Mouse (Mus musculus) myocyte (in vitro differentiated cells): ENCODE results near the gene Sec61a1. TPM values are rescaled to one million over a fixed set of nuclear protein-coding genes. Genes with fewer than 3 reads are reported as not detected.
A peak's percentile ranks its signal among the peaks of the same experiment; 100 is the strongest.

Source experiments
- H3K27me3 ChIP-seq: one replicate; pipeline ENCODE4 v1.6.1; 2011; ENCODE audit not compliant: control insufficient read depth, insufficient read depth, insufficient read length
- H3K36me3 ChIP-seq: one replicate; pipeline ENCODE4 v1.6.1; 2011; ENCODE audit not compliant: control insufficient read depth, insufficient read depth
- H3K4me2 ChIP-seq: one replicate; pipeline ENCODE4 v1.6.1; 2011; ENCODE audit warnings: low read depth, control low read depth
- H3K4me3 ChIP-seq: one replicate; pipeline ENCODE4 v1.5.1; 2011; ENCODE audit warnings: mild to moderate bottlenecking, control low read depth, moderate library complexity
- H3K79me2 ChIP-seq: one replicate; pipeline ENCODE4 v1.6.1; 2011; ENCODE audit not compliant: control insufficient read depth, insufficient read depth
- H3ac ChIP-seq: one replicate; pipeline ENCODE4 v1.6.1; 2011; ENCODE audit not compliant: control insufficient read depth, insufficient read length
- CEBPB ChIP-seq: IDR thresholded peaks from 2 replicates; pipeline ENCODE4 v1.6.1; 2011; ENCODE audit warnings: mild to moderate bottlenecking, moderate library complexity; ENCODE audit not compliant: poor library complexity, insufficient read depth, severe bottlenecking
- E2F4 ChIP-seq: IDR thresholded peaks from one replicate; pipeline ENCODE4 v1.6.1; 2011; ENCODE audit warnings: mild to moderate bottlenecking, control low read depth, moderate library complexity; ENCODE audit not compliant: insufficient read depth
- MAX ChIP-seq: IDR thresholded peaks from one replicate; pipeline ENCODE4 v1.6.1; 2011; ENCODE audit warnings: low read depth, mild to moderate bottlenecking, control low read depth
- MYOD1 ChIP-seq, 3 experiments: IDR thresholded peaks; one replicate each; pipeline ENCODE4 v1.6.1; 2011; ENCODE audit warnings: control low read depth in 2 of 3, low read depth in 2 of 3, mild to moderate bottlenecking in 2 of 3, moderate library complexity in 1 of 3; ENCODE audit not compliant: insufficient read length in 2 of 3, control insufficient read depth in 1 of 3
- MYOG ChIP-seq, 3 experiments: IDR thresholded peaks; one replicate each; pipeline ENCODE4 v1.6.1; 2011; ENCODE audit warnings: control low read depth in 2 of 3, low read depth in 2 of 3, mild to moderate bottlenecking in 2 of 3; ENCODE audit not compliant: insufficient read length in 2 of 3, control insufficient read depth in 1 of 3, insufficient read depth in 1 of 3
- POLR2A ChIP-seq: IDR thresholded peaks from one replicate; pipeline ENCODE4 v1.6.1; 2011; ENCODE audit warnings: low read depth, mild to moderate bottlenecking, control low read depth, moderate library complexity; ENCODE audit not compliant: insufficient read length
- POLR2AphosphoS2 ChIP-seq: IDR thresholded peaks from one replicate; pipeline ENCODE4 v1.6.1; 2011; ENCODE audit warnings: low read depth, control low read depth; ENCODE audit not compliant: insufficient read length
- REST ChIP-seq: IDR thresholded peaks from one replicate; pipeline ENCODE4 v1.6.1; 2011; ENCODE audit warnings: mild to moderate bottlenecking, control low read depth, moderate library complexity; ENCODE audit not compliant: insufficient read depth, insufficient read length
- SRF ChIP-seq: IDR thresholded peaks from one replicate; pipeline ENCODE4 v1.6.1; 2011; ENCODE audit warnings: low read depth; ENCODE audit not compliant: control insufficient read depth, insufficient read length
- TCF12 ChIP-seq: IDR thresholded peaks from one replicate; pipeline ENCODE4 v1.6.1; 2011; ENCODE audit warnings: mild to moderate bottlenecking, control low read depth; ENCODE audit not compliant: poor library complexity, insufficient read depth, severe bottlenecking
- TCF3 ChIP-seq: IDR thresholded peaks from one replicate; pipeline ENCODE4 v1.6.1; 2011; ENCODE audit warnings: low read depth, control low read depth; ENCODE audit not compliant: insufficient read length
- USF1 ChIP-seq: IDR thresholded peaks from one replicate; pipeline ENCODE4 v1.6.1; 2011; ENCODE audit warnings: low read depth, mild to moderate bottlenecking, control low read depth, moderate library complexity
- polyA plus RNA-seq: library from polyadenylated mRNA; unstranded; fragments of >200 nt; fragmentation: generic; extraction: Trizol; gene quantifications from one replicate; pipeline ENCODE4 v1.2.1, GENCODE M21; 2012; ENCODE audit warnings: missing spikeins

Sec61a1 gene
- polyA plus RNA-seq, 1 experiment, result 106 TPM

DNA sequence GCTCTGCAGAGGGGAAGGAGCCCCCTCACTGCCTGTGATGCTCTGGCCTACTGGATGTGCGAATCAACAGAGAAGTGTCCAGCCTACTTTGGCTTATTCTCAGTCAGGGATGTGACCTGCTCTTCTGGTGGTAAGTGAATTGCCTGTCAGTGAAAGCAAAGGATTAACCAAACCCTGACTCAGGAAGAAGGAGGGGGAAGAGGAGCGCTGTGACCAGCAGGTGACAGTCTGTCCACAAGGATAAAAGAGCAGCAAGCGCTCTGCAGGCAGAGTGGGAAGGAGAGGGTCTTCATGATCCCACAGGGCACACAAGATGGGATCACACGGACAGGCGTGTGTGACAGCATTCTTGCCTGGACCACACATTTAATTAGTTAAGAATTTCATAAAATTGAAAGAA is 41.0 kb upstream of the Sec61a1 start:
- no peak for TF ChIP-seq USF1
- TF ChIP-seq SRF, result no peak
- TF ChIP-seq CEBPB, result no peak
- TF ChIP-seq MYOD1 (IDR thresholded peaks at IDR 0.05; ENCODE audit: control insufficient read depth in 1 of 3, insufficient read length in 2 of 3, low read depth in 2 of 3), result no peak
- no peak for TF ChIP-seq TCF3
- TF ChIP-seq POLR2A, result no peak
- TF ChIP-seq TCF12, result no peak
- no peak for TF ChIP-seq REST
- no peak for TF ChIP-seq POLR2AphosphoS2
- TF ChIP-seq MAX, result no peak
- no peak for TF ChIP-seq E2F4
- no peak for TF ChIP-seq MYOG (IDR thresholded peaks at IDR 0.05; ENCODE audit: control insufficient read depth in 1 of 3, insufficient read depth in 1 of 3, insufficient read length in 2 of 3, low read depth in 2 of 3)
- no peaks in the 10 kb centered on the region for H3K27me3 ChIP-seq

DNA sequence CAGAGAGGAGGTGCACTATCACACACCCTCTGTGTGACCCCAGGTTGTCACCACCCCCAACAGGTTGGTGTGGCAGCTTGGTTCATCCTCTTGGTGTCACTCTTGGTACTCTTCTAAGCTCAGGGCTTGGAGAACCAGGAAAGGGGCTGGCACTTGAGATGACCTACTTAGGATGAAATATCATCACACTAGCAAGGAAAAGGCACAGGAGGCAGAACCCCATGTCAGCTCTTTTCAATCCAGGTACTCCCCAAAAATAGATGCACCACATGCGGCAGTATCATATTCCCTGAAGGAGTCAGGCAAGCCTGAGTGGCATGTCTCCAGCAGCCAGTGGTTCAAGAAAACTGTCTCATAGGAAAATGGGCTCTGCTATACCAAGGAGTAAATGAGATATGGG is 39.4 kb upstream of the Sec61a1 start:
- TF ChIP-seq TCF3 (no peak), POLR2A (no peak), MYOG (IDR thresholded peaks at IDR 0.05; ENCODE audit: control insufficient read depth in 1 of 3, insufficient read depth in 1 of 3, insufficient read length in 2 of 3, low read depth in 2 of 3) (no peak), TCF12 (no peak), USF1 (no peak)
- no peaks in the 10 kb centered on the region for H3K27me3 ChIP-seq
- H3K4me2 ChIP-seq, result peak overlapping the region; percentile 58
- no peak overlapping the region for H3K4me3 ChIP-seq
- no peaks in the 10 kb centered on the region for H3K79me2 ChIP-seq
- no peak overlapping the region for H3ac ChIP-seq
- H3K36me3 ChIP-seq, result no peaks in the 10 kb centered on the region

More for the DNA sequence above, 41.0 kb upstream of the Sec61a1 start:
- no peak overlapping the region for H3K4me2 ChIP-seq
- no peaks in the 10 kb centered on the region for H3K79me2 ChIP-seq
- no peak overlapping the region for H3K4me3 ChIP-seq
- no peak overlapping the region for H3ac ChIP-seq
- H3K36me3 ChIP-seq, result no peaks in the 10 kb centered on the region

DNA sequence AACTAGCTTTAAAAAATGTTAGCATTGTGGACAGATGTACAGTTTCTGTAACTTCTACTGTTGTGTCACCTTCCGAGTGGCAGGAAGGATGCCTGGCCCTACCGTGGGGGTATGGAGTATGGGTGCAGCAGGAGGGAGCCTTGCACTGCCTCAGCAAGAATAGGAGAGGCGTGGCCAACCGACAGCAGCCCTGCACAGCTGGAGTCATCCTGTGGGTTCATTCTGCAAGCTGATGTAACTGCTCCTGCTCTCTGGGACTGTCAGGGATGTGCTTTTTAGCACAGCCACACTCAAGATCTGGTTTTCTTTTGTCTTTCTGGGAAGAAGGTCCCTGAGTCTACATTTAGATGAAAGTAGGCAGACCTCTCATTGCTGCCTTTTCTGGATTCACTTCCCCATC is 38.8 kb upstream of the Sec61a1 start:
- TF ChIP-seq MYOG (IDR thresholded peaks at IDR 0.05; ENCODE audit: control insufficient read depth in 1 of 3, insufficient read depth in 1 of 3, insufficient read length in 2 of 3, low read depth in 2 of 3), result peak in 1 of 3 experiments; percentile 15
- peak in 2 of 3 experiments; percentile 23 to 41 for TF ChIP-seq MYOD1 (IDR thresholded peaks at IDR 0.05; ENCODE audit: control insufficient read depth in 1 of 3, insufficient read length in 2 of 3, low read depth in 2 of 3)
- no peak for TF ChIP-seq E2F4
- TF ChIP-seq CEBPB, result peak; percentile 58; the same call in 1 of the 2 replicates
- Histone ChIP-seq H3K36me3 (no peaks in the 10 kb centered on the region), H3K4me3 (no peak overlapping the region), H3ac (no peak overlapping the region), H3K27me3 (no peaks in the 10 kb centered on the region), H3K4me2 (peak overlapping the region; percentile 58), H3K79me2 (no peaks in the 10 kb centered on the region)

DNA sequence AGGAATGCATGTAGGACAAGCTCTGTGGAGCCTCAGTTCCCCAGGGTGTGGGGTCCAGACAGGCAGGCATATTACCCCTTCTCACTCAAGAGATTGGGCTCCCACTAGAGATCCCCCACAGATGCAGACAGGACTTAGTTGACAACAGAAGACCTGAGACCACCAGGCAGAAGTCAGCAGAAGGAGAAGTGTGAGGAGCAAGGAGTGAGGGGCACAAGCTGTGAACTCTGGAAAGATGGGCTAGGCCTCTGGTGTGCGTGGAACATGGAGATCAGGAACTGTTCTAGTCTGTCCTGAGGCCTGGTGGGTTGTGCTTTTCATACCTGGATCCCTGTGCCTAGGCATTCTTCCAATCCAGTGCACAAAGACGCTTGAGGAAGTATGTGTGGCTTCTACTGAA is 31.2 kb upstream of the Sec61a1 start:
- no peak overlapping the region for H3ac ChIP-seq
- no peaks in the 10 kb centered on the region for H3K27me3 ChIP-seq
- H3K79me2 ChIP-seq, result no peaks in the 10 kb centered on the region
- H3K36me3 ChIP-seq, result no peaks in the 10 kb centered on the region
- no peak overlapping the region for H3K4me2 ChIP-seq
- TF ChIP-seq E2F4 (no peak), SRF (no peak), TCF12 (no peak), CEBPB (no peak), POLR2AphosphoS2 (no peak)
- no peak overlapping the region for H3K4me3 ChIP-seq

DNA sequence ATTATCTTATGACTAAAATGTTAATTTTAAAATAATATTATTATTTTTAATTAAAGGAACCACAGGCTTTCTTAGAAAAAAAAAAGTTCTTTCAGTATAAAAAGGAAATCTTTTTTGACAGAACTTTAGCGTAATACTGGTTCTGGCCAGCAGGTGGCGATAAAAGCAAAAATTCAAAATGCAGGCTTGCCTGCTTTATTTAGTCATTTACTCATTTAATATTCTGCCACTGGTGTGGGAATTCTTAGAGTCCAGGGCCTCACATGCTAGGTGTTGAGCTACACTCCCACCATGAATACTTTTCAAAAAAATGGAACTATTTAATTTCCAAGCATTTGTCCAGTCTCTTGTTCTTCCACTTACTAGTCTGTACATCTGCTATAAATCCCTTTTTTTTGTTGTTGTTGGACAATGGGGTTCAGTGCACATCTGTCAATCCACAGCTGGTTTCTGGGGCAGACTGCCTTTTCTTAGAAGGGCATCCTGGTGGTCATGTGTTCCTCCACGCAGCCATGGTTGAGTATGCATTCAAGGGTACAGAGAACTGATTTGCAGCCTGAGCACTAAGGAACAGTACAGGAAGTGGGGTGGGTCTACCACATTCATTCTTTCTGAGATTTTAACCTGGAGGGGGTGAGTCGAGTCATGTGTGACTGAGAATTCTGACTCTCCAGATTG is 30.6 kb upstream of the Sec61a1 start:
- H3K36me3 ChIP-seq, result no peaks in the 10 kb centered on the region

More for the DNA sequence above, 30.6 kb upstream of the Sec61a1 start:
- Histone ChIP-seq H3K4me3 (no peak overlapping the region), H3ac (no peak overlapping the region), H3K4me2 (no peak overlapping the region), H3K27me3 (no peaks in the 10 kb centered on the region), H3K79me2 (no peaks in the 10 kb centered on the region)
- TF ChIP-seq MAX (no peak), POLR2A (no peak), CEBPB (no peak), TCF3 (no peak), E2F4 (no peak), USF1 (no peak), SRF (no peak), REST (no peak), MYOD1 (IDR thresholded peaks at IDR 0.05; ENCODE audit: control insufficient read depth in 1 of 3, insufficient read length in 2 of 3, low read depth in 2 of 3) (no peak), POLR2AphosphoS2 (no peak), MYOG (IDR thresholded peaks at IDR 0.05; ENCODE audit: control insufficient read depth in 1 of 3, insufficient read depth in 1 of 3, insufficient read length in 2 of 3, low read depth in 2 of 3) (no peak), TCF12 (no peak)
